Mouse (Mus musculus): ENCODE results near the gene Gbp9.

DNA sequence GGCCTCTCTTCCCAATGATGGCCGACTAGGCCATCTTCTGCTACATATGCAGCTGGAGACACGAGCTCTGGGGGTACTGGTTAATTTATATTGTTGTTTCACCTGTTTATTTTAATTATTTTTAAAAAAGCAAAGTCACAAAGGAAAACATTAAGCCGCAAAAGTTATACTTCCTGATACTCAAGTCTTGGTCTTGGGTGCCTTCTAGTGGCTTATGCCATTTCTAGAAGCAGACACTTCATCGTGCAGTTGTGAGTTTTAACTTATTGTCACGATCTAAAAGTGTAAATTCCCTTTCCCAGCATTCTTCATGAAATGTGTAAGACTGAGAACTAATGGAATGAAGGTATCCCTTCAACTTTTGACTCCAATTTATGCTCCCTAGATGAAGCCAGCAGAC is 17.2 kb upstream of the Gbp9 start:
- no peak for TF ChIP-seq CTCF (IDR thresholded peaks at IDR 0.05; ENCODE audit: low read depth)
- no peak for TF ChIP-seq EP300 (IDR thresholded peaks at IDR 0.05; ENCODE audit: low read depth)

All from liver, embryonic 14.5 days (tissue).